Mouse (Mus musculus) heart, embryonic 16.5 days (tissue): ENCODE data around the gene Bend3. TPM values are rescaled to one million over a fixed set of nuclear protein-coding genes. Genes with fewer than 3 reads are reported as not detected.
A peak's percentile ranks its signal among the peaks of the same experiment; 100 is the strongest.

Experiments
- ATAC-seq: fragments of 200-750 bp; cut with Nextera tagmentation; replicated peaks from 2 replicates; pipeline ENCODE4 v1.8.0; 2017; ENCODE audit warnings: moderate number of reproducible peaks; ENCODE audit not compliant: insufficient read depth, low FRiP score; ENCODE audit errors: extremely low read depth
- H3K27ac ChIP-seq: fragments of 300-500 bp; sonication (generic); 2 replicates; pipeline ENCODE4 v1.5.1; 2014; ENCODE audit warnings: mild to moderate bottlenecking, low read length, control low read depth, moderate library complexity
- H3K27me3 ChIP-seq: fragments of 300-500 bp; sonication (generic); 2 replicates; pipeline ENCODE4 v1.6.1; 2014; ENCODE audit warnings: low read length, mixed read lengths; ENCODE audit not compliant: control insufficient read depth, insufficient read depth
- H3K36me3 ChIP-seq: fragments of 300-500 bp; sonication (generic); 2 replicates; pipeline ENCODE4 v1.6.1; 2014; ENCODE audit not compliant: control insufficient read depth, insufficient read depth
- H3K4me1 ChIP-seq: fragments of 300-500 bp; sonication (generic); 2 replicates; pipeline ENCODE4 v1.6.1; 2014; ENCODE audit warnings: low read length, mixed read lengths; ENCODE audit not compliant: control insufficient read depth, insufficient read depth
- H3K4me2 ChIP-seq: fragments of 300-500 bp; sonication (generic); 2 replicates; pipeline ENCODE4 v1.6.1; 2014; ENCODE audit warnings: low read depth, mild to moderate bottlenecking, control low read depth, low read length
- H3K4me3 ChIP-seq: fragments of 300-500 bp; sonication (generic); 2 replicates; pipeline ENCODE4 v1.5.1; 2014; ENCODE audit warnings: mild to moderate bottlenecking, control low read depth, low read length
- H3K9ac ChIP-seq: fragments of 300-500 bp; sonication (generic); 2 replicates; pipeline ENCODE4 v1.6.1; 2014; ENCODE audit warnings: low read length, control low read depth
- H3K9me3 ChIP-seq: fragments of 300-500 bp; sonication (generic); replicated peaks from 2 replicates; pipeline ENCODE4 v1.6.1; 2016; ENCODE audit warnings: low read length; ENCODE audit not compliant: control insufficient read depth
- WGBS: fragments of 180-500 bp; shearing (Covaris S2); extraction: QIAGEN DNeasy Blood & Tissue Kit; methylation state at CpG from one replicate; pipeline ENCODE4 v1.1.7; 2014; 5-methylcytosine and 5-hydroxymethylcytosine counted together
- polyA plus RNA-seq: library from polyadenylated mRNA; unstranded; fragments of >200 nt; fragmentation: Nextera tagmentation; extraction: Ambion mirVana; gene quantifications from 2 replicates; pipeline ENCODE4 v1.2.1, GENCODE M21; 2015

The Bend3 gene
- 2.3 and 3.0 TPM in 2 replicates for polyA plus RNA-seq

- Histone ChIP-seq H3K9me3 (no peaks in the 10 kb centered on the region), H3K9ac (peak within 1 kb of the TSS; percentile 96), H3K36me3 (no peaks in the 10 kb centered on the region), H3K4me3 (peak within 1 kb of the TSS; percentile 85), H3K27ac (peak within 1 kb of the TSS; percentile 96), H3K4me2 (peak within 1 kb of the TSS; percentile 83), H3K4me1 (peaks cover 36% of the 10 kb centered on the region), H3K27me3 (no peaks in the 10 kb centered on the region)
- ATAC-seq = peak; percentile 47
- WGBS = 1% methylated on average over 44 of the region's 101 CpGs
Measured at GRCm38 (mm10) chr10:43478751-43479435, at the start of gene Bend3. Bend3 (plus strand) TSS chr10:43478831.

GRCm38 (mm10) chr10:43430606-43431005 lies 48.0 kb upstream of the Bend3 start:
- Histone ChIP-seq H3K4me2 (no peak overlapping the region), H3K9me3 (peaks cover 13% of the 10 kb centered on the region), H3K4me3 (no peak overlapping the region), H3K4me1 (peaks cover 5% of the 10 kb centered on the region), H3K9ac (no peak overlapping the region), H3K27ac (no peak overlapping the region), H3K27me3 (no peaks in the 10 kb centered on the region), H3K36me3 (peaks cover 6% of the 10 kb centered on the region; the same call in 1 of the 2 replicates)
- ATAC-seq = no peak
- 82% methylated on average over 5 of the region's 5 CpGs for WGBS

DNA sequence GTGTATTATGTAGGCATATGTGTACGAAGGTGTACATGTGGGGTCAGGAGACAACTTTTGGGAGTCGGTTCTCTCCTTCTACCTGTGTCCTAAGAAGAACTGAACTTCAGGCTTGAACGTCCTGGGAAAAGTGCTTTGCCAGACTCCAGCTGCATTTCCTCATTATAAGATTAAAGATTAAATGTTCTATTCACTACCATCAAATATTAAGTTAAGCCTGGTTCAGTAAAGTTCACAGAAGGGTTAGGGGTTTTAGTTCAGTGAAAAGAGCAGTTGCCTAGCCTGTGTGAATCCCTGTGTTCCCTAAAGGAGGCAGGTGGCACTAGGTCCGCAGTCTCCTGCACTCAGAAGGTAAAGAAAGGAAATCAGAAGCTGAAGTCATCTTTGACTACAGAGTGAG lies 44.3 kb upstream of the Bend3 start:
- H3K36me3 ChIP-seq = peaks cover 6% of the 10 kb centered on the region; the same call in 1 of the 2 replicates
- no peak overlapping the region for H3K27ac ChIP-seq
- no peaks in the 10 kb centered on the region; the same call in 1 of the 2 replicates for H3K4me1 ChIP-seq
- ATAC-seq = no peak
- no peaks in the 10 kb centered on the region for H3K27me3 ChIP-seq
- H3K4me2 ChIP-seq = no peak overlapping the region
- H3K9ac ChIP-seq = no peak overlapping the region
- peaks cover 15% of the 10 kb centered on the region for H3K9me3 ChIP-seq
- 85% methylated on average over 4 of the region's 4 CpGs for WGBS
- H3K4me3 ChIP-seq = no peak overlapping the region

DNA sequence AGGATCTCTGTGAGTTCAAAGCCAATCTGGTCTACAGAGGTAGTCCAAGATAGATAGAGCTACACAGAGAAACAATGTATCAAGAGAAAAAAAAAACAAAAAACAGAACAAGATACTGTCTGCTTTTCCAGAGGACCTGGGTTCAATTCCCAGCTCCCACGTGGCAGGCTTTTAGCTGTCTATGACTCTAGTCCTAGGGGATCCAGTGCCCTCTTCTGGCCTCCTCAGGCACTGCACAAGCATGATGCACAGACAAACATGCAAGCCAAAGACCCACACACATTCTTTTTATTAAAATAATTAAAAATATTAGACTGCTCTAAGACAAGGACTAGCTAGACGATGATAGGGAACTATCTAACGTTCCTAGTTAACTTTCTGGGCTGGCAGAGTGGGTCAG lies 42.9 kb upstream of the Bend3 start:
- no peak for ATAC-seq
- no peaks in the 10 kb centered on the region for H3K27me3 ChIP-seq
- H3K4me3 ChIP-seq = no peak overlapping the region
- no peak overlapping the region for H3K9ac ChIP-seq
- H3K36me3 ChIP-seq = peaks cover 6% of the 10 kb centered on the region; the same call in 1 of the 2 replicates
- WGBS = 91% methylated on average over 3 of the region's 3 CpGs
- H3K27ac ChIP-seq = no peak overlapping the region
- peaks cover 2% of the 10 kb centered on the region; the same call in 1 of the 2 replicates for H3K4me1 ChIP-seq
- H3K9me3 ChIP-seq = peaks cover 11% of the 10 kb centered on the region
- no peak overlapping the region for H3K4me2 ChIP-seq

DNA sequence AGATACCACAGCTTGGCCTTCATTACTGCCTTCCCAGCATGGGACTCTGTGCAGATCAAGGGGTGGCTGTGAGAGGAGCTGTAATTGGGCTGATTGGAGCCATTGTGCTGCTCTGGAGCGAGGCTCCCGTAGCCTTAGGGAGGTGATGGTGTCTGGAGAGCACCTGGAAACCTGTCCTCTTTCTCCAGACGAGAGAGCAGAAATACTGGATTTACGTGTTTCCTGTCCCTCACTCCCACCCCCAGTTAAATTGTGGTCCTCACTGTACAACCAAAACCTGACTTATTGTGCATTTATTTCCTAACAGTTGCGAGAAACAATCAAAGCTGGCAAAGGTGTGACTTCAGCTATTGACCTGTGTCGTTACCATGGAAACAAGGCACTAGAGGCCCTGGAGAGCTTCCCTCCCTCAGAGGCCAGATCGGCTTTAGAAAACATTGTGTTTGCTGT lies 39.1 kb upstream of the Bend3 start:
- no peaks in the 10 kb centered on the region for H3K27me3 ChIP-seq
- H3K36me3 ChIP-seq = no peaks in the 10 kb centered on the region
- no peak overlapping the region for H3K4me2 ChIP-seq
- no peak overlapping the region for H3K4me3 ChIP-seq
- H3K9ac ChIP-seq = no peak overlapping the region
- H3K9me3 ChIP-seq = peaks cover 5% of the 10 kb centered on the region; the same call in 1 of the 2 replicates
- no peak overlapping the region for H3K27ac ChIP-seq
- WGBS = 42% methylated on average over 7 of the region's 7 CpGs
- H3K4me1 ChIP-seq = peaks cover 2% of the 10 kb centered on the region; the same call in 1 of the 2 replicates
- no peak for ATAC-seq

DNA sequence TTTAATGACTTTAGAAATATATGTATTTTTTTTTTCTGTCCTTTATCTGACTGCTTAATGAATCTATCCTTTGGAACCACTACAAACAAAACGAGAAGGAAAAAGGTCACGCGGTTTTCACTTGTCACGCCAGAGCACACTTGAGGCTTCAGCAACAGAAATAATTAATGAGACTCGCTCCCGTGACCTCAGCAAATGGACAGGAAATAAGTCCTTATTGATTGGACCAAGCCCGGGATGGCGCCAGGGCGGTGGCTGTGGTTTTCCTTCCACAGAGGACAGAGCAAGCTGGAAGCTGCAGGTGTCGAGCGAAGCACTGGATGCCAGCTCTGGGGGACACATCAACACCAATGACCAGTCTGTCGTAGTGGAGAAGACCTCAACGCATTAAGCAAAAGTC lies 38.6 kb upstream of the Bend3 start:
- Histone ChIP-seq H3K9ac (no peak overlapping the region), H3K4me1 (peaks cover 2% of the 10 kb centered on the region; the same call in 1 of the 2 replicates), H3K27me3 (no peaks in the 10 kb centered on the region), H3K36me3 (no peaks in the 10 kb centered on the region), H3K4me2 (no peak overlapping the region), H3K9me3 (peaks cover 5% of the 10 kb centered on the region; the same call in 1 of the 2 replicates), H3K4me3 (no peak overlapping the region), H3K27ac (no peak overlapping the region)
- 68% methylated on average over 13 of the region's 13 CpGs for WGBS
- ATAC-seq = no peak

DNA sequence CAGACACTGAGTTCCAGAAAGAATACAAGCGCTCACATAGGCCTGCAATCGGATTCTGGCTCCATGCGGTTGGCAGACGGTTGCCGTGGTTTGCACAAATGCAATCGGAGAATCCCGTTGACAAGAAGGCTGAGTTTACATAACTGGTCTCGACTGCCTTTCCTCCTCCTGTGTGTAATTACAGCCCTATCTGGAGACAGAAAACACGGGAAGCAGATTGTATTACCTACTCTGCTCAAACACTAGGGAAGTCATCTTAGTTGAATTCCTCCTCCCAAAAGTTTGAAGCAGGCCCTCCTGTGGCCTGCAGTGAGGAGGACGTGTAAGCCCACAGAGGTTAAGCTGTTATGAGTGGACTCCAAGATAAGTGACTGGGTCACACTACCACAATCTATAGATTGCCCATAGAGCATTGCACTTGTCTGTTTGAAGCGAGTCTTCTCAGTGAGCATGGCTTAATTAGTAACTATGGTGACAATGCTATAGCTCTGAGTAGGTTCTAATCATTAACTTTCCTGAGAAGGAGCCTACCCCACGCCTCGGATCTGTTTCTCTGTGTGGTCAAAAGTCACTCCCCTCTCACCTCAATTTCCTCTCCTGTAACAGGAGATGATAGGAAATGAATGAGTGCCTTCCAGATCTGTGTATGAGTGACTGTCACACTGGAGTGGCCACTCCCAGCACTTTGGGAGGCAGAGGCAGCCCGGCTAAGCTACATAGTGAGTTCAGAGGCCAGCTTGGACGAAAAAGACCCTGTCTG lies 37.5 kb upstream of the Bend3 start:
- 0 out of 2 replicates have a peak, but pooled peaks cover under 1% of the 10 kb centered on the region for H3K9me3 ChIP-seq
- peaks cover 2% of the 10 kb centered on the region; the same call in 1 of the 2 replicates for H3K4me1 ChIP-seq
- no peak overlapping the region for H3K9ac ChIP-seq
- WGBS = 68% methylated on average over 15 of the region's 15 CpGs
- H3K4me2 ChIP-seq = no peak overlapping the region
- no peak for ATAC-seq
- no peaks in the 10 kb centered on the region for H3K36me3 ChIP-seq
- H3K4me3 ChIP-seq = no peak overlapping the region
- no peak overlapping the region for H3K27ac ChIP-seq
- H3K27me3 ChIP-seq = no peaks in the 10 kb centered on the region

- Histone ChIP-seq H3K9me3 (0 out of 2 replicates have a peak, but pooled peaks cover 3% of the 10 kb centered on the region), H3K27me3 (no peaks in the 10 kb centered on the region), H3K36me3 (no peaks in the 10 kb centered on the region), H3K27ac (no peak overlapping the region), H3K4me1 (0 out of 2 replicates have a peak, but pooled peaks cover 3% of the 10 kb centered on the region), H3K9ac (no peak overlapping the region), H3K4me2 (no peak overlapping the region), H3K4me3 (no peak overlapping the region)
- no peak for ATAC-seq
- 75% methylated on average over 3 of the region's 3 CpGs for WGBS
Measured at GRCm38 (mm10) chr10:43448656-43449055, 30.0 kb upstream of the Bend3 start.
